Mouse (Mus musculus) heart, embryonic 11.5 days (tissue): ENCODE data around the gene Ninj1. TPM values are rescaled to one million over a fixed set of nuclear protein-coding genes. Genes with fewer than 3 reads are reported as not detected.

Experiments
- ATAC-seq: fragments of 200-750 bp; cut with Nextera tagmentation; replicated peaks from 2 replicates; pipeline ENCODE4 v1.8.0; 2017; ENCODE audit warnings: moderate library complexity; ENCODE audit not compliant: insufficient number of reproducible peaks, low FRiP score, low TSS enrichment
- H3K27ac ChIP-seq: fragments of 300-500 bp; sonication (generic); 2 replicates; pipeline ENCODE4 v1.5.1; 2014; ENCODE audit warnings: mild to moderate bottlenecking, low read depth, low read length
- H3K27me3 ChIP-seq: fragments of 300-500 bp; sonication (generic); 2 replicates; pipeline ENCODE4 v1.6.1; 2014; ENCODE audit warnings: mild to moderate bottlenecking, low read length, mixed read lengths; ENCODE audit not compliant: control insufficient read depth, insufficient read depth
- H3K36me3 ChIP-seq: fragments of 300-500 bp; sonication (generic); 2 replicates; pipeline ENCODE4 v1.6.1; 2014; ENCODE audit warnings: mild to moderate bottlenecking, low read length, moderate library complexity, mixed read lengths; ENCODE audit not compliant: control insufficient read depth, insufficient read depth
- H3K4me1 ChIP-seq: fragments of 300-500 bp; sonication (generic); 2 replicates; pipeline ENCODE4 v1.6.1; 2014; ENCODE audit warnings: low read length; ENCODE audit not compliant: control insufficient read depth, insufficient read depth
- H3K4me2 ChIP-seq: fragments of 300-500 bp; sonication (generic); 2 replicates; pipeline ENCODE4 v1.6.1; 2014; ENCODE audit warnings: mild to moderate bottlenecking, moderate library complexity
- H3K4me3 ChIP-seq: fragments of 300-500 bp; sonication (generic); 2 replicates; pipeline ENCODE4 v1.5.1; 2014; ENCODE audit warnings: low read depth, low read length
- H3K9ac ChIP-seq: fragments of 300-500 bp; sonication (generic); 2 replicates; pipeline ENCODE4 v1.6.1; 2014; ENCODE audit warnings: mild to moderate bottlenecking, low read depth, low read length, moderate library complexity
- H3K9me3 ChIP-seq: fragments of 300-500 bp; sonication (generic); replicated peaks from 2 replicates; pipeline ENCODE4 v1.6.1; 2016; ENCODE audit warnings: low read length; ENCODE audit not compliant: control insufficient read depth
- WGBS: fragments of 180-500 bp; shearing (Covaris S2); extraction: QIAGEN DNeasy Blood & Tissue Kit; methylation state at CpG from one replicate; pipeline ENCODE4 v1.1.7; 2014; ENCODE audit not compliant: insufficient replicate concordance; 5-methylcytosine and 5-hydroxymethylcytosine counted together
- polyA plus RNA-seq: library from polyadenylated mRNA; unstranded; fragments of >200 nt; fragmentation: Nextera tagmentation; extraction: Ambion mirVana; gene quantifications from 2 replicates; pipeline ENCODE4 v1.2.1, GENCODE M21; 2014

Ninj1 gene
- polyA plus RNA-seq, 1 experiment from 2014 or later, result 60.6 TPM

DNA sequence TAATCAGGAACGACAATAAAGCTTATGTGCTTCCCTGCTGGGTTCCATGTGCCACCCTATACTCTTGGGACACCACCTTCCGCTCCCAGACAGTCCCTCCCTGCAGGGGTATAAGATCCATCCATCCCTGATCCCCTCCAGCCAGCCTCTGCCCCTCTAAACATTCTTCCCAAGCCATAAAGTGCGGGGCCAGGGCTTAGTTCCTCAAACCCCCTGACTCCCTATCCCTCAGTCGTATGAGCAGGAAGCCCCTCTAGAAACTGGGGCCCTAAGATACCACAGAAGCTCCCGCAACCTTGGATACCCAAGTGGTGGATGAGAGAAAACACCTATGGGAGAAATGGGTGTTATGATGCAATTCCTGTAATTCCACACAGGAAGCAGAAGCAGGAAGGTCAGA, 8.9 kb downstream of the Ninj1 start:
- no peak overlapping the region for H3K9ac ChIP-seq
- H3K27ac ChIP-seq, result no peak overlapping the region
- H3K4me3 ChIP-seq, result no peak overlapping the region
- no peaks in the 10 kb centered on the region for H3K9me3 ChIP-seq
- WGBS, result 70% methylated on average over 5 of the region's 5 CpGs
- no peaks in the 10 kb centered on the region for H3K27me3 ChIP-seq
- no peak for ATAC-seq
- peaks cover 3% of the 10 kb centered on the region; the same call in 1 of the 2 replicates for H3K36me3 ChIP-seq
- H3K4me2 ChIP-seq, result no peak overlapping the region
- H3K4me1 ChIP-seq, result peaks cover 15% of the 10 kb centered on the region

DNA sequence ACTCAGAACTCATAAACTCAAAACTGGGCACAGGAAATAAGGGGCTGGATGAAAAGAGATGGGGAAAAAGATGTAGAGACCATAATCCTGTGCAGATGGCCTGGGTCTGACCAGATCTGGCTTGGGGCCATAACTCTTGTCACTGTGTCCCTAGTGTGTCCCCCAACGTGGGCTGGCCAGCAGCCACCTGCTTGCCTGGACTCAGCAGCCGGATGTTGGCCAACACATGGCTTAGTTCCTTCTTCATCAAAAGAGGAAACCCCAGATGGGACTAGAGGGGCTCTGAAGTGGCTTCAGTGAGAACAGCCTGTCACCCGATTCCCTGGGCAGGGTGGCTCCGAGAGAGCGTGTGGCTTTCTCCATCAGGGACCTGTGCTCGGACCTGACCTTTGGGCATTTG, 9.5 kb downstream of the Ninj1 start:
- Histone ChIP-seq H3K9ac (no peak overlapping the region), H3K9me3 (no peaks in the 10 kb centered on the region), H3K27me3 (no peaks in the 10 kb centered on the region), H3K4me2 (no peak overlapping the region), H3K27ac (no peak overlapping the region), H3K4me3 (no peak overlapping the region), H3K36me3 (peaks cover 3% of the 10 kb centered on the region; the same call in 1 of the 2 replicates), H3K4me1 (peaks cover 10% of the 10 kb centered on the region)
- ATAC-seq, result no peak
- WGBS, result 75% methylated on average over 6 of the region's 6 CpGs

DNA sequence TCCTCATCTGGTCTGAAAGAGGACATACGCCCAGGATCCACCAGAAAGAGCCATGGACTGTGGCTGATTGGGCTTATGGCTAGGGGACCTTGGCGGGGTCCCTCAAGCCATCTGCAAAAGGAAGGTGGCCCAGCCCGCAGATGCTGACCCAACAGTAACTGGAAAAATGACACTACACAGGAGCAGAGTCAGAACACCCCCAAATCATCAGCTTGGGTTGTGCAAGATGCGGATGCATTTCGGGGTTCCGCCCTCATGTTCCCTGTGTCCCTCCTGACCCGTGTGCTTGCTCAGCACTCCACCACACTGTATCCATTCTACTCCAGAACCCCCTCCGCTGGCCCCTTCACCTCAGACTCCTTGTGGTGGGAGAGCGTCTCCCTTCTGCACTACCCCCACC, 11.4 kb downstream of the Ninj1 start:
- WGBS, result 88% methylated on average over 9 of the region's 9 CpGs
- no peak for ATAC-seq
- H3K4me1 ChIP-seq, result no peaks in the 10 kb centered on the region

DNA sequence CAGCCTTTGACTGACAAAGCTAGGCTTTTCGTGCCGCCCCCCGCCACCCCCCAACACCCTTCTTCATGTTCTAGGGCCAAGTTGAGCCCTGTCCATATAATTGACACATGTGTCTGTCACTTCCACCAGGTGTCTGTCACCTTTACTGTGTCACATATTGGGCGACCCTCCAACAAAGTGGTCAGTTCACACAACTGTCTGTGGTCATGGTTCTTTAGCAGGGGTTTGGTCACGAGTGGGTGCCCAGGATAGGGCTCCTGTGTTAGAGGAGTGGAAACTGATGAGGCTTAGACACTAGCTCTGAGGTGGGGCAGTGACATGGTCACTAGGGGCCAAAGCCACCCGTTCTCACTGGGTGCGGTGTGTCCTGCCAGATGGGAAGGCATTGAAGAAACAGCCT, 12.6 kb downstream of the Ninj1 start:
- WGBS, result 82% methylated on average over 7 of the region's 7 CpGs
- no peaks in the 10 kb centered on the region for H3K27me3 ChIP-seq
- no peaks in the 10 kb centered on the region for H3K4me1 ChIP-seq
- H3K4me3 ChIP-seq, result no peak overlapping the region
- no peak overlapping the region for H3K27ac ChIP-seq
- H3K36me3 ChIP-seq, result peaks cover 3% of the 10 kb centered on the region
- H3K9me3 ChIP-seq, result no peaks in the 10 kb centered on the region
- H3K4me2 ChIP-seq, result no peak overlapping the region
- H3K9ac ChIP-seq, result no peak overlapping the region
- ATAC-seq, result no peak

More for the DNA sequence above, 11.4 kb downstream of the Ninj1 start:
- Histone ChIP-seq H3K4me2 (no peak overlapping the region), H3K36me3 (peaks cover 3% of the 10 kb centered on the region), H3K4me3 (no peak overlapping the region), H3K9me3 (no peaks in the 10 kb centered on the region), H3K27me3 (no peaks in the 10 kb centered on the region), H3K27ac (no peak overlapping the region), H3K9ac (no peak overlapping the region)

DNA sequence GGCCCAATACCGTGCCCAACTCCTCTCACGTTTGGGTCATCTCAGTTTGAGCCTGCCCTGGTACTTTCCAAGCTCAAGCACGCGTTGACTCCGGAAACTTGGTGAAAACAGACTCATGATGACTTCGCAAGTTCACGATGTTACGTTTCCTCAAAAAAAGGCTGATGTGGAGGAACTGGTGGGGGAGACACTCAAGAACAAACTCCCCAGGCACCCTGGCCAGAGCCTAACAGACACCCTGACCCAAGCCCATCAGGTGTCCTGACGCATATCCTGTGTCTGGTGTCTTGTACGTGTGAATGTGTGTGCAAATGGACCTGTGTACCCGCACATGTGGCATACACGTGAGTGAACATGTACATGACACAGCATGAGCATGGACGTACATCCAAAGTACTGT, 13.4 kb downstream of the Ninj1 start:
- Histone ChIP-seq H3K27ac (no peak overlapping the region), H3K36me3 (peaks cover 2% of the 10 kb centered on the region), H3K4me2 (no peak overlapping the region), H3K9me3 (no peaks in the 10 kb centered on the region), H3K4me1 (no peaks in the 10 kb centered on the region; the same call in 1 of the 2 replicates), H3K4me3 (no peak overlapping the region), H3K9ac (no peak overlapping the region), H3K27me3 (no peaks in the 10 kb centered on the region)
- ATAC-seq, result no peak
- 84% methylated on average over 13 of the region's 13 CpGs for whole genome bisulfite sequencing

DNA sequence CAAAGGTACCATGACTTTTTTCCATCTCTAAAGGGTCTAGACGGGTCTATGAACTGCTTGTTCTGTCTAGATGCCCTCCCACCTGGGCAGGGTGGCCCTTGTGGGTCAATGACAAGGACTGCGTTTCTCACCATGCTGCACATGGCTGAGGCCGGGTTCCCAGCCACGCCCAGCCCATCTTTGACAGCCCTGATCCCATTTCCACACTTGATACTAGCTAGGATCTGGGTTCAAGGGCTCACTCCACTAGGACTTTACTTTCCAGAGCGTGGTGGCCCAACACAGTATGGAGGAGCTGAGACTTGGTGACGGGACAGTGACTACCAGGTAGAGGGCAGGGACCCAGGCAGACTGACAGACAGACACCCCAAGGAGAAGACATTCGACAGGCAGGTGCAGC, 15.3 kb downstream of the Ninj1 start:
- ATAC-seq, result no peak
- no peak overlapping the region for H3K27ac ChIP-seq
- H3K9me3 ChIP-seq, result no peaks in the 10 kb centered on the region
- H3K27me3 ChIP-seq, result no peaks in the 10 kb centered on the region
- no peak overlapping the region for H3K4me3 ChIP-seq
- H3K4me1 ChIP-seq, result no peaks in the 10 kb centered on the region; the same call in 1 of the 2 replicates
- H3K36me3 ChIP-seq, result no peaks in the 10 kb centered on the region; the same call in 1 of the 2 replicates
- WGBS, result 83% methylated on average over 7 of the region's 7 CpGs
- no peak overlapping the region for H3K4me2 ChIP-seq
- H3K9ac ChIP-seq, result no peak overlapping the region

DNA sequence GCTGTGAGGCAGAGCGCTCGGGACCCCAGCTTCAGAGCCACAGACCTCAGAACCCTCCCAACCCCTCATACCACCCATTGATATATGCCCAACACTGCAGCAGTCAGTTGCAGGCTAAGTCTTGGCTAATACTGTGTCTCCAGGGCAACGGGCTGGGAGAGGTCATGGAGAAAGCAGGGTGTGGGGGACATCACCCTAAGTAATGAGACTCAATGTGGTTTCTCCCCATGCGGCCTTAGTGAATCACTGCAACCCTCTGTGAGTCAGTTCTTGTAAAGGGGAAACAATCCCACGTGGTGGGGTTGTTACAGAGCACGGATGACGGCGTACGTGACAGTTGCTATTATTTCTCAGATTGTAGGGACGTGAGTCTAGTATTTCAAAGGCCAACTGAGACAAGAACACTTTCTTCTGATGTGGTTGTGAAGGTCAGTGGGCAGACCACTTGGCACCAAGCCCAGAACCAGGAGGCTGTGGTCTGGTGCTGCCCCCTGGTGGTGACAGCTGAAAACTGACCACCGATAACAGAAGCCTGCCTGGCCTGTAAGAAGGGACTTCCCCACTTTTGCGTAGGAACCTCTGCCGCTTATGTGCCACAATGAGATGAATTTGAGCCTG, 18.2 kb downstream of the Ninj1 start:
- no peaks in the 10 kb centered on the region; the same call in 1 of the 2 replicates for H3K4me1 ChIP-seq
- H3K4me3 ChIP-seq, result no peak overlapping the region
- no peak overlapping the region for H3K9ac ChIP-seq
- ATAC-seq, result no peak
- no peak overlapping the region for H3K27ac ChIP-seq
- WGBS, result 45% methylated on average over 13 of the region's 13 CpGs
- H3K4me2 ChIP-seq, result no peak overlapping the region
- no peaks in the 10 kb centered on the region for H3K27me3 ChIP-seq
- H3K36me3 ChIP-seq, result no peaks in the 10 kb centered on the region; the same call in 1 of the 2 replicates
- H3K9me3 ChIP-seq, result no peaks in the 10 kb centered on the region

DNA sequence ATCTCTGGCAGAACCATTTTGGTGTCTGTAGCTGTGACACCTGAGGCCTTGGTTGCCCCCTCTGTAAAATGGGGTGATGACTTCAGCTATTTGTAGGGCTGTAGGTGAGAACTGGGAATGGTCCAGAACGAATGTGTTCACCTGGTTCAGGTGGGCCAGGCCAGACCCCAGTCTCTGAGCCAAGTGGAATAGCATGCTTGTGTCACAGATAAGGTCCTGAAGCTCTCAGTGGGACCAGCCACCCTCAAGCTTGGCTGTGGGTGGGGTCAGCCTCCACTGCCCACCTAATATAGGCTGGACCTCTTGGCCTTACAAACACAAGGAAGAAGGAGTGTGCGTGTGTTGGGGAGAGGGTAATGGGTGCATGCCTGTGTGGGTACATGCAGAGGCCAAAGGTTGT, 19.1 kb downstream of the Ninj1 start:
- Histone ChIP-seq H3K9me3 (no peaks in the 10 kb centered on the region), H3K36me3 (no peaks in the 10 kb centered on the region; the same call in 1 of the 2 replicates), H3K4me2 (no peak overlapping the region), H3K4me3 (no peak overlapping the region), H3K27me3 (no peaks in the 10 kb centered on the region), H3K9ac (no peak overlapping the region), H3K27ac (no peak overlapping the region), H3K4me1 (no peaks in the 10 kb centered on the region; the same call in none of the 2 replicates)
- WGBS, result 96% methylated on average over 2 of the region's 2 CpGs
- ATAC-seq, result no peak

DNA sequence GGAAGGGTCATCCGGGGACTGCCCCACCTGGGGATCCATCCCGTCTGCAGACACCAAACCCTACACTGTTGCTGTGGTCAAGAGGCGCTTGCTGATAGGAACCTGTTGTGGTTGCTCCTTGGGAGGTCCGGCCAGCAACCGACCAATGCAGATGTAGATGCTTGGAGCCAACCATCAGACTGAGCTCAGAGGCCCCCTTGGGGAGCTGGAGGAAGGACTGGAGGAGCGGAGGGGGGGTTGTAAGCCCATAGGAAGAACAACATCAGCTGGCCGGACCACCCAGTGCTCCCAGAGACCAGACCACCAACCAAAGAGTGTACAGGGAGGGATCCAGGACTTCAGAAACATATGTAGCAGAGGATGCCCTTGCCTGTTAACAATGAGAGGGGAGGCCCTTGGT, 22.0 kb downstream of the Ninj1 start:
- H3K36me3 ChIP-seq, result no peaks in the 10 kb centered on the region
- WGBS, result 41% methylated on average over 7 of the region's 7 CpGs
- no peaks in the 10 kb centered on the region for H3K27me3 ChIP-seq
- H3K4me1 ChIP-seq, result peaks cover 13% of the 10 kb centered on the region
- H3K27ac ChIP-seq, result no peak overlapping the region
- no peak overlapping the region for H3K4me3 ChIP-seq
- H3K9ac ChIP-seq, result no peak overlapping the region
- no peaks in the 10 kb centered on the region for H3K9me3 ChIP-seq
- H3K4me2 ChIP-seq, result no peak overlapping the region
- ATAC-seq, result no peak
